Mouse (Mus musculus) forebrain, embryonic 11.5 days (tissue): ENCODE results near the gene Dhrs3. TPM values are rescaled to one million over a fixed set of nuclear protein-coding genes. Genes with fewer than 3 reads are reported as not detected.

Source experiments
- ATAC-seq: fragments of 200-750 bp; cut with Nextera tagmentation; replicated peaks from 2 replicates; pipeline ENCODE4 v1.8.0; 2017; ENCODE audit warnings: moderate TSS enrichment; ENCODE audit not compliant: low FRiP score
- DNase-seq: peaks from one replicate; pipeline ENCODE4 v3.0.0-alpha.2; 2017; ENCODE audit warnings: low spot score
- H3K27ac ChIP-seq: fragments of 300-500 bp; sonication (generic); 2 replicates; pipeline ENCODE4 v1.5.1; 2014; ENCODE audit warnings: low read depth, low read length
- H3K27me3 ChIP-seq: fragments of 300-500 bp; sonication (generic); 2 replicates; pipeline ENCODE4 v1.6.1; 2014; ENCODE audit warnings: mild to moderate bottlenecking, low read length, mixed read lengths; ENCODE audit not compliant: control insufficient read depth, insufficient read depth
- H3K36me3 ChIP-seq: fragments of 300-500 bp; sonication (generic); 2 replicates; pipeline ENCODE4 v1.6.1; 2014; ENCODE audit warnings: mild to moderate bottlenecking, low read length, moderate library complexity, mixed read lengths; ENCODE audit not compliant: control insufficient read depth, insufficient read depth
- H3K4me1 ChIP-seq: fragments of 300-500 bp; sonication (generic); replicated peaks from 2 replicates; pipeline ENCODE4 v1.6.1; 2014; ENCODE audit warnings: low read length, mixed read lengths; ENCODE audit not compliant: control insufficient read depth, insufficient read depth
- H3K4me2 ChIP-seq: fragments of 300-500 bp; sonication (generic); 2 replicates; pipeline ENCODE4 v1.6.1; 2014; ENCODE audit warnings: low read depth, mild to moderate bottlenecking, low read length, moderate library complexity, mixed read lengths; ENCODE audit not compliant: severe bottlenecking
- H3K4me3 ChIP-seq: fragments of 300-500 bp; sonication (generic); 2 replicates; pipeline ENCODE4 v1.5.1; 2014; ENCODE audit warnings: low read depth, low read length
- H3K9ac ChIP-seq: fragments of 300-500 bp; sonication (generic); 2 replicates; pipeline ENCODE4 v1.6.1; 2014; ENCODE audit warnings: low read length
- H3K9me3 ChIP-seq: fragments of 300-500 bp; sonication (generic); 2 replicates; pipeline ENCODE4 v1.6.1; 2016; ENCODE audit warnings: low read length, mixed read lengths; ENCODE audit not compliant: control insufficient read depth
- WGBS: fragments of 180-500 bp; shearing (Covaris S2); extraction: QIAGEN DNeasy Blood & Tissue Kit; methylation state at CpG from one replicate; pipeline ENCODE4 v1.1.7; 2014; 5-methylcytosine and 5-hydroxymethylcytosine counted together
- polyA plus RNA-seq: library from polyadenylated mRNA; unstranded; fragments of >200 nt; fragmentation: Nextera tagmentation; extraction: Ambion mirVana; gene quantifications from 2 replicates; pipeline ENCODE4 v1.2.1, GENCODE M21; 2014

Gene Dhrs3
- 5.8 and 8.1 TPM in 2 replicates for polyA plus RNA-seq

GRCm38 (mm10) chr4:144892133-144892936 is at the start of gene Dhrs3:
TSS of gene Dhrs3 (plus strand) at chr4:144892827.
- peak within 1 kb of the TSS; percentile 81 for H3K4me2 ChIP-seq
- peaks cover 8% of the 10 kb centered on the region for H3K4me1 ChIP-seq
- peak within 1 kb of the TSS; percentile 32 for H3K9ac ChIP-seq
- DNase-seq (peak; percentile 87), ATAC-seq (peak; percentile 84)
- peaks cover 24% of the 10 kb centered on the region for H3K27me3 ChIP-seq
- no peaks in the 10 kb centered on the region for H3K9me3 ChIP-seq
- WGBS: 1% methylated on average over 55 of the region's 55 CpGs
- peak within 1 kb of the TSS; percentile 42 for H3K4me3 ChIP-seq
- no peak within 1 kb of the TSS for H3K27ac ChIP-seq
- no peaks in the 10 kb centered on the region for H3K36me3 ChIP-seq

GRCm38 (mm10) chr4:144861756-144862505 is 30.7 kb upstream of the Dhrs3 start:
- no peaks in the 10 kb centered on the region for H3K9me3 ChIP-seq
- H3K4me2 ChIP-seq: no peak overlapping the region
- H3K9ac ChIP-seq: no peak overlapping the region
- H3K4me1 ChIP-seq: no peaks in the 10 kb centered on the region
- 88% methylated on average over 3 of the region's 3 CpGs for WGBS
- H3K27me3 ChIP-seq: no peaks in the 10 kb centered on the region
- no peak overlapping the region for H3K4me3 ChIP-seq
- H3K36me3 ChIP-seq: no peaks in the 10 kb centered on the region
- ATAC-seq (no peak), DNase-seq (no peak)
- H3K27ac ChIP-seq: no peak overlapping the region

- WGBS: 83% methylated on average over 5 of the region's 5 CpGs
- Histone ChIP-seq H3K9ac (no peak overlapping the region), H3K4me1 (no peaks in the 10 kb centered on the region), H3K27me3 (no peaks in the 10 kb centered on the region), H3K4me3 (no peak overlapping the region), H3K4me2 (no peak overlapping the region), H3K27ac (no peak overlapping the region), H3K36me3 (no peaks in the 10 kb centered on the region), H3K9me3 (no peaks in the 10 kb centered on the region)
- DNase-seq: no peak
- no peak for ATAC-seq
These were observed 24.7 kb upstream of the Dhrs3 start for GRCm38 (mm10) chr4:144867926-144868325.

- H3K4me2 ChIP-seq: no peak overlapping the region
- DNase-seq (no peak), ATAC-seq (no peak)
- H3K9ac ChIP-seq: no peak overlapping the region
- WGBS: 93% methylated on average over 4 of the region's 4 CpGs
- H3K27ac ChIP-seq: no peak overlapping the region
- no peaks in the 10 kb centered on the region for H3K4me1 ChIP-seq
- no peaks in the 10 kb centered on the region for H3K27me3 ChIP-seq
- H3K36me3 ChIP-seq: no peaks in the 10 kb centered on the region
- H3K9me3 ChIP-seq: no peaks in the 10 kb centered on the region
- no peak overlapping the region for H3K4me3 ChIP-seq
These were observed 24.0 kb upstream of the Dhrs3 start for GRCm38 (mm10) chr4:144868584-144868983.

- no peak overlapping the region for H3K4me2 ChIP-seq
- no peaks in the 10 kb centered on the region for H3K9me3 ChIP-seq
- no peaks in the 10 kb centered on the region for H3K4me1 ChIP-seq
- ATAC-seq: no peak
- no peaks in the 10 kb centered on the region for H3K36me3 ChIP-seq
- WGBS: 40% methylated on average over 6 of the region's 6 CpGs
- no peak for DNase-seq
- no peak overlapping the region for H3K9ac ChIP-seq
- no peak overlapping the region for H3K27ac ChIP-seq
- H3K4me3 ChIP-seq: no peak overlapping the region
- H3K27me3 ChIP-seq: no peaks in the 10 kb centered on the region
These were observed 19.7 kb upstream of the Dhrs3 start for GRCm38 (mm10) chr4:144872905-144873304.

- 77% methylated on average over 2 of the region's 2 CpGs for WGBS
- Histone ChIP-seq H3K4me3 (no peak overlapping the region), H3K27ac (no peak overlapping the region), H3K4me2 (no peak overlapping the region), H3K36me3 (no peaks in the 10 kb centered on the region), H3K9me3 (no peaks in the 10 kb centered on the region), H3K9ac (no peak overlapping the region), H3K27me3 (no peaks in the 10 kb centered on the region), H3K4me1 (no peaks in the 10 kb centered on the region)
- no peak for DNase-seq
- ATAC-seq: no peak
These were observed 17.0 kb upstream of the Dhrs3 start for GRCm38 (mm10) chr4:144875576-144876093.

GRCm38 (mm10) chr4:144879549-144879948 is 13.1 kb upstream of the Dhrs3 start:
- H3K9ac ChIP-seq: no peak overlapping the region
- WGBS: 56% methylated on average over 1 of the region's 1 CpGs
- DNase-seq (no peak), ATAC-seq (no peak)
- H3K9me3 ChIP-seq: no peaks in the 10 kb centered on the region
- no peaks in the 10 kb centered on the region for H3K36me3 ChIP-seq
- H3K4me1 ChIP-seq: no peaks in the 10 kb centered on the region
- no peak overlapping the region for H3K27ac ChIP-seq
- H3K4me3 ChIP-seq: no peak overlapping the region
- no peaks in the 10 kb centered on the region for H3K27me3 ChIP-seq
- no peak overlapping the region for H3K4me2 ChIP-seq

- Histone ChIP-seq H3K36me3 (no peaks in the 10 kb centered on the region), H3K27ac (no peak overlapping the region), H3K4me3 (no peak overlapping the region), H3K27me3 (no peaks in the 10 kb centered on the region), H3K9me3 (no peaks in the 10 kb centered on the region), H3K4me2 (no peak overlapping the region), H3K4me1 (no peaks in the 10 kb centered on the region), H3K9ac (no peak overlapping the region)
- WGBS: 73% methylated on average over 2 of the region's 2 CpGs
- no peak for ATAC-seq
- no peak for DNase-seq
These were observed 11.3 kb upstream of the Dhrs3 start for GRCm38 (mm10) chr4:144881376-144881775.
